Mouse (Mus musculus) urinary bladder, postnatal 25 days (tissue): ENCODE results near the gene Susd1.
A peak's percentile ranks its signal among the peaks of the same experiment; 100 is the strongest.

Experiments
- DNase-seq: peaks from one replicate; pipeline ENCODE4 v3.0.0; 2022; ENCODE audit warnings: low spot score

Susd1 gene

DNA sequence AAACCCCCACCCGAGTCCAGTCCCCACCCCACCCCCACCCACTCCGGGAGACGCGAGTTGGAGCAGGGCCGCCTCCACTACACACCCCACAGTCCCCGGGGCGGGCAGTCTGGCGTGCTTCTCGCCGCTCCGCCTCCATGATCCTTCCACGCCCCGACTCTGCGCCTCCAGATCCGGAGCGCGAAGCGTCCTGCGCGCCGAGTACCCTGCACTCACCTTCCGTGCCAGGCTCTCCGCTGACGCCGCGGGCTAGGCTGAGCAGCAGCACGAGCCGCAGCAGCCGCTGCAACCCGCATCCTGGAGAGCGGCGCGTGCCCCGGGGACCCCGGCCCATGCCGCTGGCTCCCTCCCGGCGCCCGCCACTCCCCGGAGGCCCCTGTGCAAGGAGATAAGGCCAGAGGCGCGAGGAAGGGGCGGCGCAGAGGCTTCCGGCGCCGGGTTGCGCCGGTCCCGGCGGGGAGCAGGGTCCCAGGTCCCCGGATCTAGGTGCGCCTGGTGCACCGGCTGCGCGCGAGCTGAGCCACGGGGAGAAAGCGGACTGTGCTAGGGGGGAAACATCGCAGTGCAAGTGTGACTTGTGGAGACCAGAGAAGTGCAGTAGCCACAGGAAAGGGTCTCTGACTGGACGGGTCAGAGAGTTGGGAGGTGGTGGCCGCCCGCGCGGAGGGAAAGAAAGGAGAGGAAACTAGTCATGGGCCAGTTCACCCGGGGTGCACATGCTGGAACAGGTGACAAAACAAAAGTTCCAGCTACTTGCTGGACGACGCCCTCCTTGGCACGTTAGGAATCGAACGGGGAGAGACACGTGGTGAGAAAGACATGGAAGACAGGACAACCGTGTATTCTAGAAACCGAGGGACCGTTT is at the start of gene Susd1:
Susd1 (minus strand) TSS at position 644 of the 865 bp plus-strand sequence.
- peak; percentile 63 for DNase-seq

DNA sequence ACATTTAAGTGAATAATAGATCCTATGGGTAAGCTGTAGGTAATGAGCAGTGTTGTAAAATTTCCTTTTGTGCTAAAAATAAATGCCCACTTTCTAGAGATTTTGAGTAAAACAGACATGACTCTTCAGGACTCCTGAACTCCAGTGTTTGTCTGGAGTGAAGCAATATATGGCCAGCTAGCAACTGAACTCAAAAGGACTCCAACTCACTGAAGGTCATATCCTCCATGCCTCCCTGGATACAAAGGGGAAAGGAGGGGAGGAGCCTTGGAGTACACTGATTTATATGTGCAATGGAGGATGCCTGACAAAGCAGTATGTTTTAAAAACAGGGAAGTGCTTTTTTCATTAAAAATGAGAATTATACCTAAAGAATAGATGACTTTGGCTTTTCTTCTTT is 32.9 kb upstream of the Susd1 start:
- DNase-seq: no peak

DNA sequence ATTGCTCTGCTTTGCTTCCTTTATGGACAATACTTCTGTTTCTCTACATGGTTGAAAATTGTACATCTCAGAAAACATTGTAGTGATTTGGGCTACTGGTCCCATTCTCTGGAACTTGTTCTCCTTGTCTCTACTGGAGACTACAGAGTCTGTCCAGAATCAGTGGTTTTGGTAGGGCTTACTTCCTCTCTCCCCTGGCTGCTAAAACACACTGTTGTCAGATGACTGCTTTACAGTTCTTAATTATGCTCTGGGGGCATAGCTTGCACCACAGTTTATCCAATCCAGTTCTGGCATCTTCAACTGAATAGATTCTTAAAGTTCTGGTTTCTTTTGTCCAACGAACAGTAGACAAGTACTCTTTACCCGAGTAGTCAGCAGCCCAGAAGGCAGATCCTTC is 27.0 kb upstream of the Susd1 start:
- no peak for DNase-seq

DNA sequence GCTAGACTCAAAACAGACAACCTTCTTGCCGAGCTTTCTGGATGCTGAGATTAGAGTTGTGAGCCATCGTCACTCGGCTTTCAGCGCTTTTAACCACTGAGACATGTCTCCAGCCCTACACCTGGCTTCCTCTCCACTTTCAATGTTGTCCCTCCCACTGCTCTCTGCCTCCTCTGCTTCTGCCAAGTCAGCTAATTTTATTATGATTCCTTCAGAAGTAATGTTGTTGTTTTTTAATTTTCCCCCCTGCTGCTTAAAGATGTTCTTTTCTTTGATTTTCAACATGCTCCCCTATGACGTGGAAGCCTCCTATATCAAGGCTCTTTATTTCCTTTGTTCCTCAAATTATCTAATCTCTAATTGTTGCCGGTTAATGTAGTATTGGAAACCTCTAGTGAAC is 26.2 kb upstream of the Susd1 start:
- no peak for DNase-seq

DNA sequence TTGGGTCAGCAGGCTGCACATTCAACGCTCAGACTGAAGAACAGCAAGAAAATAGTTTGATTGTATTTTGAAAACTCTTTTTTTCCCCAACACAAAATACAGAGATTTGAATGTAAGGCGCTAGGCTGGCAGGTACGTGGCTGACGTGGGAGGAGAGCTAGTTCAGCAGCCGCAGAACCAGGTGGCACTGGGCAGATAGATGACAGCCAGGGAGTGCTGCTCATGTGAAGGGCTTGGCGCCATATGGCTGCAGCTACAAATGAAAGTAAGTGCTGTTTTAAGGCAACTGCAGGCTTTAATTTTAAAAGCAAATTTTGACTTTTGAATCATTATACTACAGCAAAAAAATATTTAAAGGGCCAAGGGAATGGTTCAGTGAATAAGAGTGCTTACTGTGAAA is 24.1 kb upstream of the Susd1 start:
- no peak for DNase-seq

DNA sequence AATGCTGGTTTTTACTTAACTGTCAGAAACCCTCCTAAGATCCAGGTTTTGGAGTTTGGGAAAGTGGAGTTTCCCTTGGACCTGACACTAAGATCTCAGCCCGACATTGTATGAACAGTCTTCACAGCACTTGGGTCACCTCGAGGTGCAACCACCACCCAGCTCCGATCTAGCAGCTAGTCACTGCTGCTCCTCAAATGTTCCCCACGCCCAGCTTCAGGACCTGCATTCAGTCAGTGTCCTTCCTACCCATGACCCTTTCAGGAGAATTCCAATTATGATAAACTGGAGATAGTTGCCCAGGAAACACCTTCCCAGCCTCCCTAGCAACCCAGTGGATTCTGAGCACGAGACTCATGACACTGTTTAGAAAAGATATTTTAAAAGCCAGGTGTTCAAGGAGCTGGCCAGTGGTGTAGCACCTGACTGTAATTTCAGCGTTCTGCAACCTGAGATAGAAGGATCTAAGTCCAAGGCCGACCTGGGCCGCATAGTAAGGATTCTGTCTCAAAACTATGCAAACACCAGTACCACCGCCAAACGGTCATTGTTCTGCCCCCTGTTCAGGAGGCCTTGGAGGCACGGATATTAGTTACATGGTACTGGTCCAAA is 22.8 kb upstream of the Susd1 start:
- DNase-seq: no peak

DNA sequence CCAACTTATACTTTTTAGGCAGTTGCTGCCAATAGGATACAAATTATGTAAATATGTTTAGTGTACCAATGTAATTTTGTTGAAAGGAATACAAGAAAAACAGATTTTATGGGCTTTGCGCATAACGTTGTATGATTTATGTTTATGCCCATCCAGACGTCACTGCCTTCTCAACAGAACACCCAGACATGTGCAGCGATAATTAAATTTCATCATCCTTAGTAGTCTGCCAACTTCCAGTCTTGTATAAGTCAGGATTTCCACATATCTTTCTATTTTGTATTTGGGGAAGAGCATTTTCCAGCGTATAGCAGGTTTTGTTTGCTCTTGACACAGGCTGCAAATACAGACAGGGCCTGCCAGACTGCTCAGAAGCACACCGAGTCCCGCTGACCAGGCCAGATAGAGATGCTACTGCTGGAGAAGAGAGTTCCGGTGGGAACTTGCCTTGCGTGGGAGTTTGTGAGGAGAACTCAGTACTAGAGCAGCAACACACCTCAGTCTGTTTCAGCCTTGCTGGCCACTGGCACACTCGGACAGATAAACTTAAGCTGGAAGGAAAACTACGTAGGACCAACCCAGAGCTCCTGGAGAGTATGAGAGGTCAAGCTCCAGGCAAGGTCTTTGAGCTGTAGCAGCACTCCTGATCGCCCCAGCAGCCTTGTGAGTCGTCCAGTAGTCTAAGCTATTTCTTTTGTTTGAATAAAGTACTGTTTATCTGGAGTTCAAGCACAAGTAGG is 21.0 kb upstream of the Susd1 start:
- DNase-seq: no peak

DNA sequence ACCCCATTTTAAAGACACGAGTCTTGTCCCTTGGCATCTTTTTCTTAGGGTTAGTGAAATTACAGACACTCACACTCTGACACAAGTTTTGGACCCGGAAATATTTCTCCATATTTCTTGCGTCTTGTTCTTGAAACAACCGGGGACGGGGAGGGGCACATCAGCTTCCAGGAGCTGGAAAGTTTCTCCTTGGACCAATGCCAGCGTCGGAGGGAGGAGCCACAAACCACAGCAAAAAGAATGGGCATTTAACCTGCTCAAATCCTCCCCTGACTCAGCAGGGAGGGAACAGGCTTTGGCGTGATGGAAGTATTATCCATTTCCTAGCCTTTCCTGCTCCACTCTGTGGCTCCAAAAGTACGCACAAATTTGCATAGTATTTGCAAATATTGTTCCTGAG is 19.5 kb upstream of the Susd1 start:
- peak; percentile 43 for DNase-seq

DNA sequence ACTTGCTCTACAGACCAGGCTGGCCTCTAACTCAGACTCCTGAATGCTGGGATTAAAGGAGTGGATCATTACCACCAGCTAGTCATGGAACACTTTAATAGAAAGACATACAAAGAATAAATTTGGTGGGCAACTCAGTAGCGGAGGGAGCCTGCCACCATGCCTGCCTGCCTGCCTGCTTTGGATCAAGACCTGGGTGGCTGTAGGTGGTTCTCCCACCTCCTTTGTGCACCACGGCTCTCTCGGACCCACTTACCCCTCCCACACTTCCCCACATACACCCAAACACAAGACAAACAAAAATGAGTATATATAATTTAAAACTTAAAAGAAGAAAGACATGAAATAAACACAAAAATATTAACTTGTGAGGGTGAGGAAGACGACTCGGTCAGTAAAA is 18.7 kb upstream of the Susd1 start:
- DNase-seq: no peak

DNA sequence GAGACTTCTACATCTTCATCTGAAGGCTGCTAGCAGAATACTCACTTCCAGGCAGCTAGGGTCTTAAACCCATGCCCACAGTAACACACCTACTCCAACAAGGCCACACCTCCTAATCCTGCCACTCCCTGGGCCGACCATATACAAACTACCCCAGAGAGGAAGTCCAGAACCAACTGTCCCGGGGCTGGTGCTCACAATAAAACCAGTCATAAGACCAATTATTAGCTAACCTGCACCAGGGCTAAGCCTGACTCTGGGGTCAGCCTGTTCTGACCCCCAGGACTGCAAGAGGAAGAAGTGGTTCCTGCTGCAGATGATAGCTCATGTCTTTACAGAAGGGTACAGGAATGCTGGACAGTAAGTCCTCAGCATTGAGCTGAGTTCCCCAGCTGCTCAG is 17.0 kb upstream of the Susd1 start:
- no peak for DNase-seq

DNA sequence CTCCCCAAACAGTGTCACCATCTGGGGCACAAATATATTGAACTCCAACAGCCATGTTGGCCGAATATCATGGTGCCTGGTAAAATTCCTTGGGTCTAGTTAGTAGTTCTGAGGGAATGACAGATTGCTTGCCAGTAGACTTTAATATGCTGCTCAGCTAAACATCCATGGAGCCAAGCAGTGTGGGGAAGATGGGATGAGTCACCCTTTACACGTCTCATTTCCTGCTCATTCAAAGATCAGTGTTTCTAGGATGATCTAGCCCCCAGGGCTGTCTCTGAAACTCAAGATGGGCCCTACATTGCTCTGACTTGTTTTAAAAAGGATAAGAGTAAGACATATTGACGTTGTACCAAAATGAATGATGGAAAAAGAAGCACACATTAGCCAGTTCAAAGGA is 15.6 kb upstream of the Susd1 start:
- no peak for DNase-seq

DNA sequence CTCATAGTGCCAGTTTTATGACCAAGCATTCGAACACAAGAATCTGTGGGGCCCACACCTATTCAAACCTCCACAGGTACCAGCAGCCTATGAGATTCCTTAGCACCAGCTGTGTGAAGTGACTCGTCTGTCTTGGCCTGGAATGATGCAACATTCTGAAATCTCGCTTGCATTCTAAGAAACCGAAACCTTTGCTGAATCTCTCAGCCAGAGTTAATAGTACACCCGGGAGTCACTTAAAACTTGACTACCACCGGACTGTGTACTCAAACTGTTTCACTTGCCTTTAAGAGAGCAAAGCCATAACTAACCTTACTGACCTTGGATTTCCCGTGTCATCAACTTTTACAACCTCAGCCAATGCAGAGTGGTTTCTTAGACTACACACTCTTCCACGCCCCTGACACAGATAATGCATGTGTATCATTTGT is 14.1 kb upstream of the Susd1 start:
- no peak for DNase-seq

DNA sequence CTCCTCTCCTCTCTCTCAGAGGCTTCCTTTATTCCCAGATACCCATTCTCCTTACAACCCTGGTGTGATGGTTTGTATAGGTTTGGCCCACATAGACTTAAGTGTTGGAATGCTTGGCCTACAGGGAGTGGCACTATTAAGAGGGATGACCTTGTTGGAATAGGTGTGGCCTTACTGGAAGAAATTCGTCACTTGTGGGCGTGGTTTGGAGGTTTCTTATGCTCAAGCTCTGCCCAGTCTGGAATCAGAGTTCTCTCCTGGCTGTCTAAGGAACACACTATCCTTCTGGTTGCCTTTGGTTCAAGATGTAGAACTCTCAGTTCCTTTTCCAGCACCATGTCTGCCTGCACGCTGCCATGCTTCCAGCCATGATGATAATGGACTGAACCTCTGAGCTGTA is 12.5 kb upstream of the Susd1 start:
- no peak for DNase-seq

DNA sequence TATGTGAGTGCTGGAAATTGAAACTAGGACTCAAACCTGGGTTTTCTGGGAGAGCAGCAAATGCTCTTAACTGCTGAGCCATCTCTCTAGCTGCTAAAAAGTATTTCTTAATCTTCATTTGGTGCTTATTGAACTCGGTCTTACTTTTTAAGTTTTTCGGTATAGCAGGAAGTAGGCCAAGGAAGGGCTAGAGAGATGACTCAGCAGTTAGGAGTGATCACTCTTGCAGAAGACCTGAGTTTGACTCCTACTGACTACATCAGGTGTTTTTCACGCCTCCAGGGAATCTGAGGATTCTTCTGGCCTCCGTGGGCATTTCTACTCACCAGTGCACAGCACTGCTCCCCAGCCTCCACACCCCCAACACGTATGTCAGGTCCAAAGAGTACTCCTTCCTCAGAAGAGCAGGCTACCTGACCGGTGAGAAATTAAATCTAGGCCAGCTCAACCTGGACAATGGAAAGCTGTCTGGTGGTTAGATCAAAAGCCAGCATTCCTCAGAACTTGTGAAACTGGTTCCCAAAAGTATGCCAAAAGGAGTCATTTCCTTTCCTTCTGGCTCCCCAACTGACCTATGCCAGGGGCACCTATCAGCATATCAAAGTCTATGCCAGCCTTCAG is 11.9 kb upstream of the Susd1 start:
- DNase-seq: no peak

DNA sequence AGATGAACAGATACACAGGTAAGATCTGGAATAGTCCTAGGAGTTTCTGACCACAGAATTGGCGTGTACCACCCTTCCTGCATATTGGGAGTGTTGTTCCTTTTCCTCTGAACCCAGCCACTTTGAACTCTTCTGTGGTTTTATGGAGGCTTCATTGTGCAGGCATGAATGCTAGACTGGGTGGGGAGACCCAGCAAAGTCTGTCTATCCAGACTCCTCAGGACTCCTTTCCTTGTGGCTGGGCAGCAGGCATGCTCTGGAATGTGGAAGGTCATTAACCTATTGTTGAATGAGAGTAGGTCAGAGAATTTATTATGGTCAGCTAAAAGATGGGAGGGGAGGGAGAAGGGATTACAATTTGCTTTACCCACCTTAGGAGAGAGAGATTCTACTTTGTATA is 8.9 kb upstream of the Susd1 start:
- no peak for DNase-seq

DNA sequence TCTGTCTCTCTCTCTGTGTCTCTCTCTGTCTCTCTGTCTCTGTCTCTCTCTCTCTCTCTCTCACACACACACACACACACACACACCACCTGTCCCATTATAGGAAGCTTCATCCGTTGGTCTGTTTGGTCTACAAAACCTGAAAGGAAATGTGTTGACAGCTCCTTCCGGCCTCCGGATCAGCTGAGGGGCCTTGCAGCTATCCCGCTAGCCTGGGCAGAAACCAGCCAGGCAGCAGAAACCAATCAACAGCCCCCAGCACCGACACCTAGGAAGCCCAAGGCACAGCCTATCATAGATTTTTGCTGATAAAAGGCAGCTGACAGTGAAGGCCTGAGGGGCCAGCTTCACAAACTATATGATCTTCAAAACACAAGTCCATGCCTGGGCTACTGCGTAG is 7.1 kb upstream of the Susd1 start:
- DNase-seq: no peak

DNA sequence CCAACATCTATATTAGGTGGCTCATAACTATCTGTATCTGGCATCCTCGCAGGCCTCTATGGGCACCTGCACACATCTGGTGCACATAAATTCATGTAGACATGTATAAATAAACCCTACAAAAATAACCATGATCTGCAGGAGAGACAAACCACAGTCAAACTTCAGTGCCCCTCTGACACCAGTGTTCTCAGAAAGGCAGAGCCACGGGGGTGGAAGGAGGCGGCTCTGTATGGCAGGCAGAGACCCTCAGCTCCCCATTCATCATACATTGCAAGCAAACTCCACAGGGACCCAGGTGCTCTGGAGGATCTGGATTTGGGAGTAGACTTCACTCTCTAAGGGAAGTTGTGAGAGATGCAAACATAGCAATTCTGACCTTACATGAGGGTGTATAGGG is 6.6 kb upstream of the Susd1 start:
- DNase-seq: no peak

DNA sequence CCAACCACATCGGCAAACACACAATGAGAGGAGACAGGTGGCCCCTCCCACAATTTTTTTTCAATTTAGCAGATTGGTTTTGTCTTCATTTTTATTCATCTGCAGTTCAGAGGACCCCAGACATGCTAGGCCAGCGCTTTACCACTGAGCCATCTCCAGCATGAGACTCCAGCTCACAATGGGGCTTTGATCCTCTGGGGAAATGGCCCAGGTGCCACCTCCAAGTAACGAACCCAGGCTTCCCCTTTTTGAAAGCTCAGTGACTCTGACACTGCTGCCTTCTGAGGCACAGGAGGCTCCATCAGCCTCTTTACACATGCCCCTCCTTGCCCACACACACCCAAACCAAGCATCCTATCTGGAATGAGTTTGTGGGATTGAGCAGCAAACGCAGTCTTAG is 5.7 kb upstream of the Susd1 start:
- no peak for DNase-seq

DNA sequence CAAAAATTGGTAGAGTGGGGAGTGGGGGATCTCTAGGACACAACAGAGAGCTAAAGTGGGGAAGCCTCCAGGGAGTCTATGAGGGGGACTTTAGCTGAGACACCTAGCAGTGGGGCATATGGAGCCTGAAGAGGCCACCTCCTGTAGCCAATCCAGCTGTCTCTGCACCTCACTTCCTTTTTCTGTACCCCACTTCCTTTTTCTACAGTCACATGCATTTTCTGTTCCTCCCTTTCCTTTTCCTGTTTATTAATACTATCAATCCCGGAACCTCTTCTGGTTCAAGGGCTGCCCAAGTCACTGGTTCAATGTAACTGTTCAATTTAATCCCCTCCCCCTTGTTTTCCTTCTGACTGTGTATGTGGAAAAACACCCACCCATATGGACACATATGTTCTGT is 2.8 kb upstream of the Susd1 start:
- DNase-seq: no peak

DNA sequence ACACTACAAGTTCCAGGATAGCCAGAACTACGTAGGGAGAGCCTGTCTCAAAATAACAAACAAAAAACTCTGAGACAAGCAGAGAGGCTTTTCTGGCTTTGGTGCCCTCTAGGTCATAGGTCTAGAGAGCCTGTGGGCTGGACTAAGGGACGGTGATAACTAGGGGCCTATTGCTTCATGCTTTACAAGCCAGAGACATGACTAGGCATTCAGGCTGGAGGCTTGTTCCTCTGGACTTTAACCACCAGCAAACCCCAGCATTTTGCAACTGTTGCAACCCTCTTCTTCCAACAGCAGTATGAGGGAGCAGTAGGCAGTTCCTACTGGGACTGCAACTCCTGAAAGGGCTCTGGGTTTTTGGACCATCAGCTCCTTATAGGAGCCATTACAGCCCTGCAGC is 1.5 kb upstream of the Susd1 start:
- peak; percentile 16 for DNase-seq

DNA sequence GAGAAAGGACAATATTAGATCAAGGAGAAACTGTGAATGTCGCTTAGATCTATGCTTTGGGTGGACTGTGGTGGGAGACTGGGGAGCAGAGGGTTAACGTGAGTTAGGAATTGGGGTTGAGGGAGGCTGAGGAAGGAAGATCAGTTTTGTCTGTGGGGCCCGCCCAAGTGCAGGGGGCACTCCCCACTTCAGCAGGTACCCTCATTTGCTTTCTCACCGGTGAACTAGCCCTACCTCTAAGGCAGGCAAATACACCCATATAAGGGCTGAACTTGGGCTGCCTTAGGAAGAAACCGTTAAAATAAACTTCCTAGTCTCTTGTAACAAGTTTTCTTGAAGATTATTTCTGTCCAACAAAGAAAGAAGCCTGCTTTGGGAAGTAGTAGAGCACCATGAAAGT is 608 bp upstream of the Susd1 start:
- no peak for DNase-seq

DNA sequence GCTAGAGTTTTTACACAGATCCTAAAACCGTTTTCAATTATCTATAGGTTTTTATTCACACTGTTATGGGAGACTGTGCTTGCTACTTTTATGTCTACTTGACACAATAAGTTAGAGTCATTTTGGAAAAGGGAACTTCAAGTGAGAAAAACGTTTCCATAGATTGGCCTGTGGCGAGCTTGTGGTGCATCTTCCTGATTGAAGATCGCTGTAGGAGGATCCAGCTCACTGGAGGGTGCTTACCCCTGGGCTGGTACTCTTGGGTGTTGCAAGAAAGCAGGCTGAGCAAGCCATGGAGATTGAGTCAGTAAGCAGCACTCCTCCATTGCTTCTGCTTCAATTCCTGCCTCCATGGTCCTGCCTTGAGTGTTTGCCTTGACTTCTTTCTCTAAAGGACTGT is 2.5 kb downstream of the Susd1 start:
- DNase-seq: no peak

DNA sequence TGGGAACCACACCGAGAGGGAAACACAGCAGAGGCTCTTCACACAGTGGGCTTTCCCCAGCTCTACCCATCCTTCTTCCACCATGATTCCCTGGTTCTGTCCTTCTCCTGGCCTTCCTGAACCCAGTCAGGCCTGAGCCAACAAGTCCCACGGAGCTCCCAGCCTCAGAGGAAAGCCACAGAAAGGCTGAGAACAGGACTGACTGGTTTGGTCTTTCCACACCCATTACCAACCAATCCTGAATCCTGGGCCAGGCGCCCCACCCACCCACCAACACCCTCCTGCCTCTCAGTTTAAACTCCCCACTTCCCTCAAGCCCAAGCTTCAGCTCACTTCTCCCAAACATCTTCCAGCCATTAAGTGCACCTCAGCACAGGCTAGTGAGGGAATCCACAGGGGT is 4.4 kb downstream of the Susd1 start:
- DNase-seq: peak; percentile 32
